In genomic region chr14:79662001-79662400, GRCm38 (mm10) we compare ENCODE assay signal across 9 mouse cellular contexts. TPM values are rescaled to one million over a fixed set of nuclear protein-coding genes. Genes with fewer than 3 reads are reported as not detected.
DNase-seq lines count a peak whose midpoint lies in the region; ATAC-seq lines count a peak whose summit lies in the region.
"Had no signal": no experiment of that assay in that cellular context is flagged by ENCODE, and none has a peak within 500 bp of the region (broad histone marks: within the 10 kb centered on the region; RNA-seq: fewer than 3 reads in every experiment).

Gene Cnmd (minus strand): TSS chr14:79662170.

- H3K9ac ChIP-seq in lung, embryonic 15.5 days = no peak within 1 kb of the TSS
- no peak within 1 kb of the TSS for H3K9ac ChIP-seq in forebrain, embryonic 11.5 days (ENCODE audit: low read length)
- peak within 1 kb of the TSS; percentile 48 for H3K9ac ChIP-seq in neural tube, embryonic 13.5 days

- ATAC-seq in lung, embryonic 15.5 days (ENCODE audit: borderline replicate concordance, extremely low read depth, low FRiP score, low TSS enrichment) = no peak
- no peak for ATAC-seq in forebrain, embryonic 11.5 days (replicated peaks; ENCODE audit: low FRiP score)
- ATAC-seq in neural tube, embryonic 13.5 days (ENCODE audit: low read depth) = no peak
- no peak for ATAC-seq in megakaryocyte progenitor cell, adult 5-6 weeks (replicated peaks; ENCODE audit: poor library complexity)

- DNase-seq in lung, postnatal 14 days = no peak
- DNase-seq in forebrain, embryonic 11.5 days (ENCODE audit: low spot score) = no peak
- no peak for DNase-seq in limb, embryonic 10.5 days (ENCODE audit: low spot score)
- DNase-seq in left cerebral cortex, adult 18-20 months (ENCODE audit: low spot score in 2 of 2) = no peak
- no peak for DNase-seq in adrenal gland, postnatal 36 days

- H3K36me3 ChIP-seq in lung, embryonic 15.5 days = no peaks in the 10 kb centered on the region
- H3K36me3 ChIP-seq in forebrain, embryonic 11.5 days (ENCODE audit: control insufficient read depth, insufficient read depth, low read length) = no peaks in the 10 kb centered on the region
- H3K36me3 ChIP-seq in limb, embryonic 10.5 days = no peaks in the 10 kb centered on the region
- H3K36me3 ChIP-seq in neural tube, embryonic 13.5 days = no peaks in the 10 kb centered on the region

- no peaks in the 10 kb centered on the region for H3K9me3 ChIP-seq in lung, embryonic 15.5 days
- no peaks in the 10 kb centered on the region for H3K9me3 ChIP-seq in forebrain, embryonic 11.5 days (ENCODE audit: control insufficient read depth, low read length)
- no peaks in the 10 kb centered on the region for H3K9me3 ChIP-seq in limb, embryonic 10.5 days (replicated peaks)
- H3K9me3 ChIP-seq in neural tube, embryonic 13.5 days = no peaks in the 10 kb centered on the region

- 65% methylated on average over 4 of the region's 4 CpGs for WGBS in lung, embryonic 15.5 days
- WGBS in forebrain, embryonic 11.5 days = 58% methylated on average over 4 of the region's 4 CpGs
- 54% methylated on average over 4 of the region's 4 CpGs for WGBS in limb, embryonic 10.5 days
- WGBS in neural tube, embryonic 13.5 days = 65% methylated on average over 4 of the region's 4 CpGs

- H3K27me3 ChIP-seq in lung, embryonic 15.5 days = no peaks in the 10 kb centered on the region
- H3K27me3 ChIP-seq in forebrain, embryonic 11.5 days (ENCODE audit: control insufficient read depth, insufficient read depth, low read length) = peaks cover 2% of the 10 kb centered on the region; the same call in 1 of the 2 replicates
- peaks cover 24% of the 10 kb centered on the region for H3K27me3 ChIP-seq in limb, embryonic 10.5 days (ENCODE audit: low read depth, poor library complexity, severe bottlenecking)
- H3K27me3 ChIP-seq in neural tube, embryonic 13.5 days = no peaks in the 10 kb centered on the region

- H3K4me1 ChIP-seq in lung, embryonic 15.5 days = 0 out of 2 replicates have a peak, but pooled peaks cover 3% of the 10 kb centered on the region
- peaks cover 2% of the 10 kb centered on the region; the same call in 1 of the 2 replicates for H3K4me1 ChIP-seq in forebrain, embryonic 11.5 days (replicated peaks; ENCODE audit: control insufficient read depth, insufficient read depth, low read length)
- H3K4me1 ChIP-seq in limb, embryonic 10.5 days = peaks cover 13% of the 10 kb centered on the region
- H3K4me1 ChIP-seq in neural tube, embryonic 13.5 days (replicated peaks) = peaks cover 47% of the 10 kb centered on the region

- peak within 1 kb of the TSS; percentile 72 for H3K27ac ChIP-seq in lung, embryonic 15.5 days
- no peak within 1 kb of the TSS for H3K27ac ChIP-seq in forebrain, embryonic 11.5 days (ENCODE audit: low read depth, low read length)
- no peak within 1 kb of the TSS for H3K27ac ChIP-seq in limb, embryonic 10.5 days
- H3K27ac ChIP-seq in neural tube, embryonic 13.5 days (replicated peaks) = peak within 1 kb of the TSS; percentile 66

- peak within 1 kb of the TSS; percentile 56 for H3K4me2 ChIP-seq in lung, embryonic 15.5 days
- H3K4me2 ChIP-seq in forebrain, embryonic 11.5 days (ENCODE audit: low read depth, low read length, severe bottlenecking) = peak within 1 kb of the TSS; percentile 45
- H3K4me2 ChIP-seq in neural tube, embryonic 13.5 days = peak within 1 kb of the TSS; percentile 47

- H3K4me3 ChIP-seq in lung, embryonic 15.5 days = peak within 1 kb of the TSS; percentile 32
- peak within 1 kb of the TSS; percentile 11; the same call in 1 of the 2 replicates for H3K4me3 ChIP-seq in forebrain, embryonic 11.5 days (ENCODE audit: low read depth, low read length)
- H3K4me3 ChIP-seq in limb, embryonic 10.5 days = peak within 1 kb of the TSS; percentile 34
- H3K4me3 ChIP-seq in neural tube, embryonic 13.5 days = peak within 1 kb of the TSS; percentile 26
- H3K4me3 ChIP-seq: erythroblast, embryonic 14.5 days had no signal

RNA-seq across cellular contexts. Expression of gene Cnmd, which starts in this region (rescaled TPM):
- polyA plus RNA-seq in lung, embryonic 15.5 days (2015; fragmentation: Nextera tagmentation; extraction: Ambion mirVana) = 10.9 and 11.5 TPM in 2 replicates
- polyA plus RNA-seq in forebrain, embryonic 11.5 days (2014; fragmentation: Nextera tagmentation; extraction: Ambion mirVana) = 3.4 and 4.1 TPM in 2 replicates
- 0.20 and 4.9 TPM in 2 replicates for polyA plus RNA-seq in limb, embryonic 10.5 days (2016; fragmentation: Nextera tagmentation; extraction: Ambion mirVana)
- polyA plus RNA-seq in neural tube, embryonic 13.5 days (2015; fragmentation: Nextera tagmentation; extraction: Ambion mirVana) = 25.6 and 32.1 TPM in 2 replicates
- 1 to 10 TPM; 1.5 to 2.2 TPM for total RNA-seq in left cerebral cortex, adult 18-20 months (2021)
- under 1 TPM; 0.60 to 0.92 TPM for total RNA-seq in adrenal gland, postnatal 36 days (2021)
- total RNA-seq in megakaryocyte progenitor cell, adult 5-6 weeks (2015) = 1.5 and 2.4 TPM in 2 replicates
- 0.29 and 1.5 TPM in 2 replicates for total RNA-seq in megakaryocyte progenitor cell, adult 5-6 weeks (2017)
- polyA plus RNA-seq: erythroblast, embryonic 14.5 days had no signal

Comparison
In these comparisons a context has a peak if more than half of its experiments do, and no peak if none do; other contexts are left out.
1. H3K27ac ChIP-seq: peak in lung, embryonic 15.5 days (single experiment) and neural tube, embryonic 13.5 days (single experiment); none in forebrain, embryonic 11.5 days (single experiment) and limb, embryonic 10.5 days (single experiment).
2. Peak in every context shown above with its lines, with median percentiles within 50 percentile points of each other: H3K4me2 ChIP-seq and H3K4me3 ChIP-seq.